Mouse (Mus musculus): Measurements from ENCODE around the gene Erc2. TPM values are rescaled to one million over a fixed set of nuclear protein-coding genes. Genes with fewer than 3 reads are reported as not detected.

Gene Erc2
- polyA plus RNA-seq, 1 experiment from 2014 or later = 12.7 TPM

- H3K36me3 ChIP-seq (ENCODE audit: control insufficient read depth, insufficient read depth, low read length) = no peaks in the 10 kb centered on the region
- no peak overlapping the region for H3K9ac ChIP-seq (ENCODE audit: low read length)
- no peak overlapping the region for H3K27ac ChIP-seq (ENCODE audit: low read depth, low read length)
- no peak overlapping the region for H3K4me2 ChIP-seq (ENCODE audit: low read depth, low read length, severe bottlenecking)
- H3K4me1 ChIP-seq (replicated peaks; ENCODE audit: control insufficient read depth, insufficient read depth, low read length) = no peaks in the 10 kb centered on the region
- no peak for DNase-seq (ENCODE audit: low spot score)
- no peaks in the 10 kb centered on the region for H3K27me3 ChIP-seq (ENCODE audit: control insufficient read depth, insufficient read depth, low read length)
- ATAC-seq (replicated peaks; ENCODE audit: low FRiP score) = no peak
- no peaks in the 10 kb centered on the region for H3K9me3 ChIP-seq (ENCODE audit: control insufficient read depth, low read length)
- H3K4me3 ChIP-seq (ENCODE audit: low read depth, low read length) = no peak overlapping the region
- 77% methylated on average over 4 of the region's 4 CpGs for WGBS
Observed at GRCm38 (mm10) chr14:28295145-28295544, 672.9 kb downstream of the Erc2 start.

- H3K27me3 ChIP-seq (ENCODE audit: control insufficient read depth, insufficient read depth, low read length) = no peaks in the 10 kb centered on the region
- no peak for DNase-seq (ENCODE audit: low spot score)
- WGBS = 81% methylated on average over 6 of the region's 6 CpGs
- no peak overlapping the region for H3K27ac ChIP-seq (ENCODE audit: low read depth, low read length)
- no peak overlapping the region for H3K4me2 ChIP-seq (ENCODE audit: low read depth, low read length, severe bottlenecking)
- H3K4me1 ChIP-seq (replicated peaks; ENCODE audit: control insufficient read depth, insufficient read depth, low read length) = no peaks in the 10 kb centered on the region
- no peak overlapping the region for H3K4me3 ChIP-seq (ENCODE audit: low read depth, low read length)
- no peak overlapping the region for H3K9ac ChIP-seq (ENCODE audit: low read length)
- no peaks in the 10 kb centered on the region for H3K9me3 ChIP-seq (ENCODE audit: control insufficient read depth, low read length)
- ATAC-seq (replicated peaks; ENCODE audit: low FRiP score) = no peak
- no peaks in the 10 kb centered on the region for H3K36me3 ChIP-seq (ENCODE audit: control insufficient read depth, insufficient read depth, low read length)
Observed at GRCm38 (mm10) chr14:28300095-28300494, 677.9 kb downstream of the Erc2 start.

DNA sequence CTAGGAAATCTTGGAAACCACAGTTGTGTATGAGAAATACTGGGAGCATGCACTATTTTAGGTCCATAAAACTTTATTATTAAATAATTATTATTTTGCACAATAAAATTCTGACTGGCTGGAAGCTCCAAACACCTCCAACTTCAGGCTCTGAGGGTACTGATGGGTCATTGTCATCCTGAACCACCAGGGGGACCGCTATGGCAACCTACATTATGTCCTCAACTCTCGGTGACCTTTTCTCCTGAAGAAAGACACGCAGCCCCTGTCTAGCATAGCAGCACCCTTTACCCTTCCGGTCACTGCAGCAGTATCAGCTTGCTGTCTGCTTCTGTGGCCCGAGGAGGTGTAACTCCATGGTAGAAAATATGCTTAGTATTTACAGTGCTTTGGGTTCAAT is 679.0 kb downstream of the Erc2 start:
- no peaks in the 10 kb centered on the region for H3K4me1 ChIP-seq (replicated peaks; ENCODE audit: control insufficient read depth, insufficient read depth, low read length)
- H3K9me3 ChIP-seq (ENCODE audit: control insufficient read depth, low read length) = no peaks in the 10 kb centered on the region
- no peak overlapping the region for H3K9ac ChIP-seq (ENCODE audit: low read length)
- no peaks in the 10 kb centered on the region for H3K36me3 ChIP-seq (ENCODE audit: control insufficient read depth, insufficient read depth, low read length)
- 61% methylated on average over 5 of the region's 5 CpGs for WGBS
- no peaks in the 10 kb centered on the region for H3K27me3 ChIP-seq (ENCODE audit: control insufficient read depth, insufficient read depth, low read length)
- H3K4me3 ChIP-seq (ENCODE audit: low read depth, low read length) = no peak overlapping the region
- DNase-seq (ENCODE audit: low spot score) (no peak), ATAC-seq (replicated peaks; ENCODE audit: low FRiP score) (no peak)
- no peak overlapping the region for H3K27ac ChIP-seq (ENCODE audit: low read depth, low read length)
- no peak overlapping the region for H3K4me2 ChIP-seq (ENCODE audit: low read depth, low read length, severe bottlenecking)

- H3K4me1 ChIP-seq (replicated peaks; ENCODE audit: control insufficient read depth, insufficient read depth, low read length) = no peaks in the 10 kb centered on the region
- H3K36me3 ChIP-seq (ENCODE audit: control insufficient read depth, insufficient read depth, low read length) = no peaks in the 10 kb centered on the region
- H3K27me3 ChIP-seq (ENCODE audit: control insufficient read depth, insufficient read depth, low read length) = no peaks in the 10 kb centered on the region
- no peak overlapping the region for H3K9ac ChIP-seq (ENCODE audit: low read length)
- H3K27ac ChIP-seq (ENCODE audit: low read depth, low read length) = no peak overlapping the region
- WGBS = 87% methylated on average over 5 of the region's 5 CpGs
- no peak overlapping the region for H3K4me3 ChIP-seq (ENCODE audit: low read depth, low read length)
- DNase-seq (ENCODE audit: low spot score) = no peak
- no peak for ATAC-seq (replicated peaks; ENCODE audit: low FRiP score)
- no peak overlapping the region for H3K4me2 ChIP-seq (ENCODE audit: low read depth, low read length, severe bottlenecking)
- H3K9me3 ChIP-seq (ENCODE audit: control insufficient read depth, low read length) = no peaks in the 10 kb centered on the region
Observed at GRCm38 (mm10) chr14:28304131-28304530, 681.9 kb downstream of the Erc2 start.

DNA sequence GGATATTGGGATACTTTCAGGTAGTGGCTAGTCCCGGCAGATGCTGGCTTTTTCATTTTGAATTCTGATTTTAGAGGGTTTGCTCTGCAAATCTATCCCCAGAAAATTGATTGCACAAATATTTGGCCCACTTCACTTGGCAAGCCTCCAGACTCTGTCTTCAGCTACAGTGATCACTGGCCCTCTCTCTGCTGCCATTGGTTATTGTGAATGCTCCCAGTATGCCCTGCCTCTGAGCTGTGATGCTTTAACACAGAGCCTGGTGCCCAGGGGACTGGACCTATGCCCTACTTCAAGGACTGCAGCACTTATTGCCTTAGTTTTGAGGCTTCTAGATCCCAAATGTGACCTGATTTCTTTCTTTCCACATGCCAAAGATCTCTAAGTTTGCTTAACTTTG is 686.4 kb downstream of the Erc2 start:
- Histone ChIP-seq H3K4me1 (replicated peaks; ENCODE audit: control insufficient read depth, insufficient read depth, low read length) (0 out of 2 replicates have a peak, but pooled peaks cover 3% of the 10 kb centered on the region), H3K9me3 (ENCODE audit: control insufficient read depth, low read length) (no peaks in the 10 kb centered on the region), H3K4me2 (ENCODE audit: low read depth, low read length, severe bottlenecking) (no peak overlapping the region), H3K27ac (ENCODE audit: low read depth, low read length) (no peak overlapping the region), H3K9ac (ENCODE audit: low read length) (no peak overlapping the region), H3K27me3 (ENCODE audit: control insufficient read depth, insufficient read depth, low read length) (no peaks in the 10 kb centered on the region), H3K4me3 (ENCODE audit: low read depth, low read length) (no peak overlapping the region), H3K36me3 (ENCODE audit: control insufficient read depth, insufficient read depth, low read length) (no peaks in the 10 kb centered on the region)
- ATAC-seq (replicated peaks; ENCODE audit: low FRiP score) (no peak), DNase-seq (ENCODE audit: low spot score) (no peak)
- WGBS = 90% methylated on average over 1 of the region's 1 CpGs

DNA sequence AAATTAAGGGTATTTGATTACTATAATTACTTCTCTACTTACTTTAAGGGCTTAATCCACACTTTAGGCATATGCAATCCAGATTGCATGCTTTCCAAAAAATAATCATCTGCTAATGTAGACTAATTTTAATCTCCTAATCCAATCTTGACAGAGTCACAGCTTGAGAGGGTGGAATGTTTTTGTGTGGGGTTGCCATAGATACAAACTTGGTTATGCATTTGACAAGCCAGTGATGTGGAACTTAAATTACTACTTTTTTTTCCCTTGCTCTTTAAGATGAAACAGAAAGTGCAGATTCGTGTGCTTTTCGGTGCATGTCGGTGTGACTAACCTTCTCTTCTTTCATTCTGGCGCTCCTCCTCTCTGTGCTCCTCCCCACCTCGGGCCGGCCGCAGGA is 694.6 kb downstream of the Erc2 start:
- Histone ChIP-seq H3K9ac (ENCODE audit: low read length) (no peak overlapping the region), H3K4me3 (ENCODE audit: low read depth, low read length) (no peak overlapping the region), H3K27ac (ENCODE audit: low read depth, low read length) (no peak overlapping the region), H3K36me3 (ENCODE audit: control insufficient read depth, insufficient read depth, low read length) (no peaks in the 10 kb centered on the region), H3K27me3 (ENCODE audit: control insufficient read depth, insufficient read depth, low read length) (no peaks in the 10 kb centered on the region), H3K4me2 (ENCODE audit: low read depth, low read length, severe bottlenecking) (no peak overlapping the region), H3K4me1 (replicated peaks; ENCODE audit: control insufficient read depth, insufficient read depth, low read length) (no peaks in the 10 kb centered on the region), H3K9me3 (ENCODE audit: control insufficient read depth, low read length) (no peaks in the 10 kb centered on the region)
- no peak for DNase-seq (ENCODE audit: low spot score)
- ATAC-seq (replicated peaks; ENCODE audit: low FRiP score) = no peak
- WGBS = 72% methylated on average over 7 of the region's 7 CpGs

DNA sequence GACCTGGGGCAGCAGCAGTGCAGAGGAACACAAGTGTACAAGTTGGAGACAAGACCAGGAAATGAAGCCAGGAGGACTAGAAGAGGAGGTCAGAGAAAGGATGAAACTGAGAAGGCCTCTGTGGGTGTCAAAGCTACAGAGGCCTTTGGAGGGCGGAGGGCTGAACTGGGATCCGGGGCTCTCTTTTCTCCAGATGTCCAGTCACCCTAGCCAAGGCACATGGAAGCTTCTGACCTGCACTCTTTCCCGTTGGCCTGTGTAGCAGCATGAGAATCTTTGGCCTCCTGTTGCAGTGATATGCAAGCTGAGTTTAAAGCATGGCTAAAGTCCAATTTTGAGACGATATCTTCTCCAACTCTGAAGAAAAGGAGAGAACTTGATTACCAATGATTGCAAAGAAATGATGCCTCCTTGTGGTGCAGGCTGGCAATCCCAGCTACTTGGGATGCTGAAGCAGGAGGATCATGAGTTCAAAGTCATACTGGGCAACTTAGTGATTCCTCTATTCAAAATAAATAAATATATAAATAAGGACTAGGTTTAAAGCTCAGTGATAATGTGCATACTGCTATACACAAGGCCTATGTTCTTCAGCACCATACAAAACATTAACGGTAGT is 699.8 kb downstream of the Erc2 start:
- Histone ChIP-seq H3K9me3 (ENCODE audit: control insufficient read depth, low read length) (no peaks in the 10 kb centered on the region), H3K27me3 (ENCODE audit: control insufficient read depth, insufficient read depth, low read length) (no peaks in the 10 kb centered on the region), H3K27ac (ENCODE audit: low read depth, low read length) (no peak overlapping the region), H3K9ac (ENCODE audit: low read length) (no peak overlapping the region), H3K4me2 (ENCODE audit: low read depth, low read length, severe bottlenecking) (no peak overlapping the region), H3K4me3 (ENCODE audit: low read depth, low read length) (no peak overlapping the region), H3K36me3 (ENCODE audit: control insufficient read depth, insufficient read depth, low read length) (no peaks in the 10 kb centered on the region), H3K4me1 (replicated peaks; ENCODE audit: control insufficient read depth, insufficient read depth, low read length) (no peaks in the 10 kb centered on the region)
- WGBS = 92% methylated on average over 5 of the region's 5 CpGs
- DNase-seq (ENCODE audit: low spot score) (no peak), ATAC-seq (replicated peaks; ENCODE audit: low FRiP score) (no peak)

DNA sequence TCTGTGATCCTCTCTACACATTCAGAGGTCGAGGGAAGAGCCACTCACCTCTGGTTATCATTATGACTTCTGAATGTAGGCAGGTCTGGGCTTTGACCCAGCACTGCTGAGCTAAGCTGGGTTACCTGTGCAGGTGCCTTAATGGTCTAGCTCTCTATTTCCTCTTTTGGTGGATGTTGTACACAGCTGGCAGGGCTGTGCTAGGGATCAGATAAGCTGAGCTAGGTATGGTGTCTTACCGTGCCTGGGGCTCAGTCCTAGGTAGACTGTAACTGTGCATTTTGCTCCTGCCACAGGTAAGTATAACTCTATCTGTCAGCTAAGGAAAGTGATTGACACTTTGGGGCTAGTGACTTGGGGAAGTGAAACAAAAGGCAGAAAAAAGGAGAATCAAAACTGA is 701.0 kb downstream of the Erc2 start:
- H3K4me3 ChIP-seq (ENCODE audit: low read depth, low read length) = no peak overlapping the region
- no peak overlapping the region for H3K9ac ChIP-seq (ENCODE audit: low read length)
- no peak overlapping the region for H3K27ac ChIP-seq (ENCODE audit: low read depth, low read length)
- H3K27me3 ChIP-seq (ENCODE audit: control insufficient read depth, insufficient read depth, low read length) = no peaks in the 10 kb centered on the region
- no peak for ATAC-seq (replicated peaks; ENCODE audit: low FRiP score)
- no peaks in the 10 kb centered on the region for H3K36me3 ChIP-seq (ENCODE audit: control insufficient read depth, insufficient read depth, low read length)
- no peak overlapping the region for H3K4me2 ChIP-seq (ENCODE audit: low read depth, low read length, severe bottlenecking)
- H3K9me3 ChIP-seq (ENCODE audit: control insufficient read depth, low read length) = no peaks in the 10 kb centered on the region
- WGBS = 77% methylated on average over 2 of the region's 2 CpGs
- H3K4me1 ChIP-seq (replicated peaks; ENCODE audit: control insufficient read depth, insufficient read depth, low read length) = no peaks in the 10 kb centered on the region
- DNase-seq (ENCODE audit: low spot score) = no peak

DNA sequence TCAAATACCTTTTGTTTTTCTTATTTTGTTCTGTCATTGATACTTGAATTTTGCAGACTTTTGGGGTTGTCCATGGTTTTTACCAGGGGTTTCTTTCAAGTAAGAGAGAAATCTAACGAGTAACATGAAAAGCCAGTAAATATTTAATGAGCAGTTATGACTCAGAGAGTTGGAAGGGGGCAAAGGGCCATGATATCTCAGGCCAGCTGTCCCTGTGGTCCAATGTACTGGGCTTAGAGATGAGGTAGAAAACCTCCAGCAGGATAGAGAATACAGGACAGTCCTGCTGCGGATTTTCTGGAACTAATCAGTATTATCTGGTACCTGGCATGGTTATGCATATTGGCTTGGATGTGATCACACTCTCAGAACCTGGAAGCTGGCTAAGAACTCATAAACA is 701.5 kb downstream of the Erc2 start:
- H3K27me3 ChIP-seq (ENCODE audit: control insufficient read depth, insufficient read depth, low read length) = no peaks in the 10 kb centered on the region

More for the DNA sequence above, 701.5 kb downstream of the Erc2 start:
- ATAC-seq (replicated peaks; ENCODE audit: low FRiP score) = no peak
- no peak for DNase-seq (ENCODE audit: low spot score)
- Histone ChIP-seq H3K4me2 (ENCODE audit: low read depth, low read length, severe bottlenecking) (no peak overlapping the region), H3K4me3 (ENCODE audit: low read depth, low read length) (no peak overlapping the region), H3K9me3 (ENCODE audit: control insufficient read depth, low read length) (no peaks in the 10 kb centered on the region), H3K27ac (ENCODE audit: low read depth, low read length) (no peak overlapping the region), H3K9ac (ENCODE audit: low read length) (no peak overlapping the region), H3K4me1 (replicated peaks; ENCODE audit: control insufficient read depth, insufficient read depth, low read length) (no peaks in the 10 kb centered on the region), H3K36me3 (ENCODE audit: control insufficient read depth, insufficient read depth, low read length) (no peaks in the 10 kb centered on the region)
- WGBS = 84% methylated on average over 2 of the region's 2 CpGs
